Mouse (Mus musculus): ENCODE measurements at regions not wholly inside any gene's neighbourhood (a gene's known extent, or its start where the extent isn't known, plus 50 kb on each side); places are given as distances from the start of the nearest gene placed in this dataset.

DNA sequence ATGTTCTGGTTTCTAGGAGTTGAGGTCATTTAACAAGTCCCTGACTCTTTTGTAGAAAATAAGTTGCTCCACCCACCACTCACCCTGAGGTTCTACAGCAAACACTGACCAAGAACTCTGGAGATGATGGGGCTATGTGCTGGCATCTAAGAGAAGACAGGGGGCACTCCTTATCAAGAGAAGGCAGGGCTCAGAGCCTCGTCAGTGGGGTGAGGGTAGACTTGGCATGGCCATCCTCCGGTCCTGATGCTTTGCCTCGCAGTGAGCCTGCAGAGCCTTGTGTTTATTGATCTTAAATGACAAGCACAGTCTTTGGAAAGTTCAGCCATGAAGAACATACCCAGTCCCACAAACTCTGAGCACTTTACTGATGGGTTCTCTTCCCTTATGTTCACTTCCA lies 370.1 kb upstream of the 3110018I06Rik start:
- no peak for DNase-seq (ENCODE audit: low read depth)

DNA sequence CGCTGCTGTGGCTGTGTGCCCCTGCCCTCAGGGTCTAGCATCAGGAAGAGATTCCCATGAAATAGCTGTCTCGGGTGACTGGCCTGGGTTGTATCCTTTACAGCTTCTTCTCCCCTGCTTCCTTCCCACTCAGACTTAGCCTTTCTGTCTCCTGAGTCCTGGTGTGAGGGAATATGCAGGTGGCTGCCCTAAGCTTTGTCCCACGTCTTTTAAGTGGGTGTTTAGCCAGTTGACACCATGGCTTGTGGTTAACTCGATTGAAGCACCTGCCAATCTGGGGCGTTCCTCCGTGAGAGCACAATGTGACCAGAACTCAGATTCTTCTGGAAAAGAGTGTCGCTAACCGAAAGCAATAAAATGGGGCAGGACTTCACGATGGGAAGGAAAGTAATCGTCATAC lies 369.4 kb upstream of the 3110018I06Rik start:
- DNase-seq (ENCODE audit: low read depth) = no peak

DNA sequence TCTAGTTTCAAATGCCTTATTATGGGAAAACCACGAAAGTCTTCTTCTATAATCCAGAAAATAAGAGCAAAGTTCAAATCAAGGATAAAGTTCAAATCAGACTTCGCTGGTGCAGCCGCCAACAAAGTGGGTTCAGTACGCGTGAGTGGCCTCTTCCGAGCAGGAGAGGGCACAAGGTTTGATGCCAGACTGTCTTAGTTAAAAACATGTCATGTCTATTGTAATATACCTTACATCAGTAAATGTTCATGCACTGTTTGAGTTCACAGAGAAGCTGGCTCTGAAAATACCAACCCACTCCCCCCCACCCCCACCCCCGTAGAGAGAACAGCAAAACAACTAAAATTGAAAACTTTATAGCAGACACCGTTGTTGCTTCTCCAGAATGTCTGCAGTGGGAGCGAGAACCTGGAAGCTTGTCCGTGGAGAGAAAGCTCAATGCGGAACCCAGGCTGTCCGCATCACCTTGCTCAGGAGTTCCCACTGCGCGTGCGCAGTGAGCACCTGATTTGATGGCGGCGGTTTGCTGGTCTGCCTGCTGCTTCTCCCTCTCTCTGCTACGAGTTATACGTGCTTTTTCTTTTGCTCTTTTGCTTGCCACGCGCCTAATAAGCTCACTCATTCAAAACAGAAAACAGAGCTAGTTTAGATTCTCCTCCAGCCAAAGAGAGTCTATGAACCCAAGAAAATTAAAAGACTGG lies 367.8 kb upstream of the 3110018I06Rik start:
- DNase-seq (ENCODE audit: low read depth) = no peak

DNA sequence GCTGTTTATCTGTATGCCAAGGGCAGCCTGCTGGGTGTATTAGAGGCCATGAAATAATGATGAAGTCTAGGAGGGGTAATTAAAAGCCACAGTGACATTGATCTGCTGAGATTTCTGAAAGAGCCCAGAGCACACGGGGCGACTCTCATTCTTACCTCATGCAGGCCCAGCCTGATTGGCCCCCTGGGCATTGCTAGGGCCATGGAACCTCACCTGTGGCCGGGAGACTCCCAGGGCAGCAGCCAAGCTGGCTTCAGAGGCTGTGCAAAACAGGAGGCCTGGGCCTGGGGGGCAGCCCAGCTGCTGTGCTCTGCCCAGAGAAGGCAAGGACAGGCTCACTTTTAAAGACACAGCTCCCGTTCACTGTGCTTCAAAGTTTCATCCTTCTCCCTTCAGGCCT lies 366.4 kb upstream of the 3110018I06Rik start:
- no peak for DNase-seq (ENCODE audit: low read depth)

DNA sequence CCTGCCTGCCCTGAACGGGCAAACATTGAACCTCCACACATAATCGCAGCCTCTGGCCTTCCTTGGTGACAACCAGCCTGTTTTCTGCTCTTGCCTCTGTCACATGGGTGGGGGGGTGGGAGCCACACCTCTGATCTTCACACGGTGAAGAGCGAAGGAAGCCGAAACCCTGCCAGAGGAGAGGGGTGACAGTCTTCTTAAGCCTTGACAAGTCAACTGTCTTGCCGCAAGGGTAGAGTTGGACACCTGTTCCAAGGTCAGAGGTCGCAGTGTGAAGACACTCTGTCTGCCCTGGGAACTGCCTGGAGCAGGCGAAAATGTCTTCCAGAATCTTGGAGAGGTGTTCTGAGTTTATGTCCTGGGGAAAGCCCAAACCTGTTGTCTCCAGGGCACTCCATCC lies 364.8 kb upstream of the 3110018I06Rik start:
- no peak for DNase-seq (ENCODE audit: low read depth)

DNA sequence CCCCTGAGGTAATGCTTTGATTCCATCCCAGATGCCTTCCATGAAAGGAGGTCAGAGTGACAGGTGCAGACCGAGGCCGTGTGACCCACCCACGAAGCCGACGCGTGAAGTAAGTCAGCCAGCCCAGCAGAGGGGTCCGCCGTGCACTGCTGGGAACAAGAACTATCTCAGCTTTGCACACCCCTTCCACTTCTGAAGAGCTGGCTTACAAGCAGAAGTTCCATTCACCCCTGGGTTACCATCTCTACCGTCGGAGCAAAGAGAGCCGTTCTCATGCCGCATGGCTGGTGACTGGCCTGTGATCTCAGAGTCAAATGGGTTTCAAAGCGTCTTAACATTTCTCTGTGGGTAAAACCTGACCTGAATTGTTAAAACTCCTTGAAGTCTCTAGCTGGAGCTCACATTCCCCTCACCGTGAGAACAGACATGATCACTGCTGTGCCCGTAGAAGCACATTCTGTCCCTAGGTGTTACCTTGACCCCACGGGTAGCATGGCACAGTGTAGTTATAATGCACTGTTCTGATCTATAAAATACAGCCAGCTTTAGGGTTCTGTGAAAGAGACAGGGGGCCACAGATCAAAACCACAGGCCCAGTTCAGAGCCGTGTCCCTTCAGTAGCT lies 364.1 kb upstream of the 3110018I06Rik start:
- no peak for DNase-seq (ENCODE audit: low read depth)

DNA sequence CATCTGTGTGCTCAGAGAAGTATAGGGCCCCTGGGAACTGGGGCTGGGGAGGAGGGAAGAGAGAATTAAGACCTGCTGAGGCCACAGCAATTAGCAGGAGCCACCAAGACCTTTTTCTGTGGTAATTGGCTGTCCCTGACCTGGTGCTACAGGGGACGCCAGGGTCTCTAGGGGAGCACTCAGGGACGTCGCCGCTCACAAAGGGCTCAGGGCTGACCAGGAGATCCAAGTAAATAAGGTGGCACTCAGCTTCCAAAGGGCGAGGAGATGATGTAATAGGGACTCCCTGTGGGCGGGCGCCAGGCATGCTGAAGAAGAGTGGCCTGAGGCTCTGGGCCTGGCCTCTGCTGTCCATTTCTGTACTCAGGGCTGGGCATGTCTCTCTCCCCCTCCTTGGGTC lies 363.2 kb upstream of the 3110018I06Rik start:
- DNase-seq (ENCODE audit: low read depth) = no peak

DNA sequence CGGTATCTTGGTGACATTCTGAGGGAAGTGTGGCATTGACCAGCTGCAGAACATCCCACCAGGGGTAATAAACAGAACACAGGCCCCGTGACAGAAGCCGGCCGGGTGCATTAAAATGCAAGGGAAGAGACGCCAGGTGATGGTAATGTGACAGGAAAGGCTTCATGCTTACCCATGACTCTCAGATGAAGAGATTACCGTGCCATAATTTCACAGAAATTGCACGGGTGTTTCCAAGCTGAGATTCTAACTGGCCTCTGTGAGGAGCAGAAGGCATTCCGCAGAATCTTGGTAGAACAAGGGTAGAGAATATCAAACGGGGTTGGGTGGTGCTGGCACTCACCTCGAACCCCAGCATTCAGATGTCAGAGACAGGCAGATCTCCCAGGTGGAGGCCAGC lies 362.4 kb upstream of the 3110018I06Rik start:
- no peak for DNase-seq (ENCODE audit: low read depth)

DNA sequence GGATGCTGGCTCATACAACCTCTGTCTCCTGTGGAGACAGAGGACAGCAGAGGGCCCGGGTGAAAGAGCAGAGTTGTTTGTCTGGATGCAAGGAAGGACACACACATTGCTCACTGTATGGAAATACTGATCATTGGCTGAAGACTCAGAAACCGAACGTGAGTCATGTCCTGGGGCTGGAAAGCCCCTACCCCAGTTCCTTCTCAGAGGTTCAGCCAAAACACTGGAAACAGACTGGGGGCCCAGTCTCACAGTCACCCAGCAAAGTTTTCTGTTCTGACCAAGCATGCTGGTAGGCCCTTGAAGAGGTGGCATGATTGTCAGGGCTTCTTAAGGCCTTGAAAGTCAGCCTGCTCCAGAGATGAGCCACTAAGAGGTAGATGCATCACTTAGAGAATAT lies 360.8 kb upstream of the 3110018I06Rik start:
- no peak for DNase-seq (ENCODE audit: low read depth)

DNA sequence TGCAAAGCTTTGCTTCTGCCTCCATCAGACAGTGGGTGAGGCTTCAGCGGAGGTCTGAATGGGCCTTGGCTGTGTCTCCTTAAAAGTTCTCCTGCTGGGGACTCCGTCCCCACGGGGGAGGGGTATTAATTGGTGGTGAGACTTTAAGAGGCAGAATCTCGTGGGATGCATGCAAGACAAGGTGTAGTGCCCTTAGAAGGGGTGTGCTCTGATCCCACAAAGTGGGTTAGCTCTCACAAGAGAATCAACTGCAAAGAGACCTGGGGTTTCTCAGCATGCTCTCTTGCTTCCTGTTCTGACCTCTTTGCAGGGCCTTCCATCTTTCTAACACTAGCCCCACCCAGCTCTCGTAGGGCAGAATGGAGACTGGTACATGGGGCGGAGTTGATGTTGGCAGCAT lies 359.2 kb upstream of the 3110018I06Rik start:
- DNase-seq (ENCODE audit: low read depth) = no peak

DNA sequence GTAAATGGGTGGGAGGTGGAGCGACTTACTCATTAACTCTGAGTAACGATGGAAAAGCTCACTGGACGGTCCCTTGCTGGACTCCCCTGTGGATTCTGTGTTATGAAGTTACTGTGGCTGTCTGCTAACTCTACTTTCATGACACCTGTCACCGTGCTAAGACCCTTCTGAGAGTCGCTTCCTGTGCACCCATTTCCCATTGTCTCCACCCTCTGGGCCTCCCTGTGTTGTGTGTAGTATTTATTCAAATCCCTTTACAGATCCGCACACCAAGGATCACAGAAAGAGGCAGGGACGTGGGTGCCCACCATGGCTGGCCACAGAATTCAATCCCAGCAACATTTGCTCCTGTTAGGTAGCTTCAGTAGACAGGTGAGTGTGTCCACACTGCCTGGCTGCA lies 357.1 kb upstream of the 3110018I06Rik start:
- no peak for DNase-seq (ENCODE audit: low read depth)

DNA sequence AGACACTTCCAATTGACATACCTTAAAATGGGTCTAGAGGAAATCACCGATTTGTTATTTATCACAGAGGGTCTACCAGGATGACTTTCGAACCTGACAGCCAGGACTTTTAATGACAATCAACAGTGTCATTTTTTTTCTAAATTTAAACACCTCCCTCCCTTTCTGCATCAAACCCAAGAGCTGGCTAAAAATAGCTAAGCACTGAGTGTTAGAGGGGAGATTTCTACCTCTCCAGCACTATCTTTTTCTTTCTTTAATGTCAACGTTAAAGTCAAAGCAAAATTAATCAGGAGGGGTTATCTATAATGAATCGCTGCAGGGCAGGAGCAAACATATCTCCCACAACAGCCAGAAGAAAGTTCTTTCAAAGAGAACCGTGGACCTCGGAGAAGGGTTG lies 356.6 kb upstream of the 3110018I06Rik start:
- no peak for DNase-seq (ENCODE audit: low read depth)

DNA sequence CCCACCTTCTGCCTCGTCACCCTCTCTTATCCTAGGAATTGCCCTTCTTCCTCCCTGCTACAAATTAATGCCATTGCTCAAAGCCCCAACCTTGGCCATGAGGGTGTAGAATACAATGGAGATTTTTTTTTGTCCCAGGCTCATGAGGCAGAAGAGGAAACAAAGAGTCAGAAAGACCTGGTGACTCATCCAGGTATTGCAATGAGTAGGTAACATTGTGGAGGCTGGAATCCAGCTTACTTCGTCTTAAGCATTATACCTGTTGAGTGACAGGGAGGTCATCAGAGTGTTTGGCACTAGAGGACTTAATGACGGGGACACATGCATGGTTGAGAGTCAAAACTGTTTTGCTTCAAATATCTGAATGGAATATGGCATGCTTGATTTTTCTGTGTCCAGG lies 355.9 kb upstream of the 3110018I06Rik start:
- DNase-seq (ENCODE audit: low read depth) = no peak

DNA sequence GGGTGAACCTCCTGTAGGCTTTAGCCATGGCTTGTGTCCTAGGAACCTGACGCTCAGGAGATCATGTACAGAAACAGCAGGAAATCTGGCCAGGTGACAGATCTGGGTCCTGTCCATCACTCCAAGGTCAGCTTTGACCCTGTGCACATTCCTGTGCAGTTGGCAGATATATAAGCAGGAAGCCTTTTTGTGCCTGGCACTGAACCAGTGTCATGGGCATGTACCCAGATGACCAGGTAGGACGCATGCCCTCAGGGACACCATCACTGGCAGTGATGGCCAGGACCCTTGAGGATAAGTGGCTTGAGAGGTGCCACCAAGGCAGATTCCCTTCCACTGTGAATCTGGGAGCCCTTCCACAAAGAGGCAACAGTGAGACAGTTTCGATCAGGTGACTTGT lies 354.1 kb upstream of the 3110018I06Rik start:
- DNase-seq (ENCODE audit: low read depth) = no peak

DNA sequence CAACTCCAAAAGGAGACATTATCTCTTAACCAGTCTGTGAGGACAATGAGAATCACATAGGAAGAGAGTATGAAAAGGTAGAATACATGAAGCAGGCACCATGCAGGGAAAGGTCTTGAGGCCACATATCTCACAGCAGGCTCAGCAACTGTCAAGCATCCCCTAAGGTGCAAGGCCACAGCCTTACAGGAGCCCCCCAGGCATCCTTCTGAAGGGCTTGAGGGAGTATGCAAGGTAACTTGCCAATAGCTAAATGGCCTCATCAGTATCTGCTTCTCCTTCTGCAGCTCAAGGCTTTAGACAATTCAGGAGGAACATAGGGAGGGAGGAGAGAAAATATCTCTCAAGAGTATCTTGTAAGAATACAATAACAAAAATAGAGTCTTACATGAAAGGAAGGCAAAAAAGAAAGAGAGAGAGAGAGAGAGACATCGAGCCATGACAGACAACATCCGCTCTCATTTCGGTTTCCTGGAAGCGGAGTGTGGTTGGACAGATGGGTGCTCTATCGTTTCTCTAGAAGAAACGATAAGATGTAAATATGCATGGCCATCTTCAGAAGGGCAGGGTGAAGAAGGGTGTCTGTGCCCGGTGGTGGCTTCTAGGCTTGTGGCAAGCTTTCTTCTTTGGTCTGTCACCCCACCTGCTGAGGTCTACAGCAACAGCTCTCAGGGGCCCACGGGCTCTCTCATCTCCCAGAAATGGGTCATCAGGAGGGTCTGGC lies 349.6 kb upstream of the 3110018I06Rik start:
- DNase-seq (ENCODE audit: low read depth) = no peak

DNA sequence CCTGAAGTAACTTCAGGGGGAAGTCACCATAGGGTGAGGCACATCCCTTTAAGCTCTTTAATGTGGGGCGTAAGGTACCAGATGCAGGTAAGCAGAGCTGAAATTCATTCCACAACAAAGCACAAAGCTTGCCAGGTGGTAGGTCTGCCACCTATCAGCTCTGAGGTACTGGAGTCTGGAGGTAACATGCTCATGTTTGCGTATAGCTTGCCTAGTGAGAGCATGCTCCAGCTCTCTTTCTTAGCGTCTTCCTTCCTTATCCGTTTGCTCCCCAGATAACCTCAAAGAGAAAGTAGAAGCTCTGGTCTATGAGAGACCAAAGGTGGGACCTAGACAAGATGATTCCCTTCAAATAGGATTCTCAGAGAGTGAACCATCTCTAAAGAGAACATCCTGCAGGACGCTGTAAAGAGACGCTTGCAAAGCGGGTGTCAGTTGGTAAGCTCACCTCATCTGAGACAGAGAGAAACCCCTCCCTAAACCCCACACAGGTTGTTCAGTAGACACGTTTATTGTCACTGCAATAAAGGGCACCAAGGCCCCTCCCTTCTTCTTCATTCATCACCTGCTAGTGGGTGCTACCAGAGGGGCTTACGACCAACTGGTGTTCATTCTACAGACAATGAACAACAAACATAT lies 347.4 kb upstream of the 3110018I06Rik start:
- DNase-seq (ENCODE audit: low read depth) = no peak

DNA sequence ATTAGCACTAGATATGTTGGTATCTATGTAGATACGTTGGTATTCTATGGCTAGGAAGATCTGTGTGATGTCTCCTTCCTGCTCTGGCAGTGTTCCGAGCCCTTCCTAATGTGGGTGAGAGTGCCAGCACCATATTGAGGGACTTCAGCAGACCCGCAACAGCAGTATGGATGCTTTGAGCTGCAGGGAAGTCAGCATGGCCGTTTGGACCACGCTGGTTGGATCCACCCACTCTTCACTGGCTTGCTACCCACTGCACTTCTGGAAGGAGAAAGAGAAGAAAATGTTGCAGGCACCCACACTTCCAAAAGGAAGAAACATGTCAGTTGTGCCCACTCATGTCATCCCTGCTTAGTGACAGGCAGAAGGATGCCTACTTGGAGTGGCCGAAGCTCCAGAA lies 346.2 kb upstream of the 3110018I06Rik start:
- no peak for DNase-seq (ENCODE audit: low read depth)

DNA sequence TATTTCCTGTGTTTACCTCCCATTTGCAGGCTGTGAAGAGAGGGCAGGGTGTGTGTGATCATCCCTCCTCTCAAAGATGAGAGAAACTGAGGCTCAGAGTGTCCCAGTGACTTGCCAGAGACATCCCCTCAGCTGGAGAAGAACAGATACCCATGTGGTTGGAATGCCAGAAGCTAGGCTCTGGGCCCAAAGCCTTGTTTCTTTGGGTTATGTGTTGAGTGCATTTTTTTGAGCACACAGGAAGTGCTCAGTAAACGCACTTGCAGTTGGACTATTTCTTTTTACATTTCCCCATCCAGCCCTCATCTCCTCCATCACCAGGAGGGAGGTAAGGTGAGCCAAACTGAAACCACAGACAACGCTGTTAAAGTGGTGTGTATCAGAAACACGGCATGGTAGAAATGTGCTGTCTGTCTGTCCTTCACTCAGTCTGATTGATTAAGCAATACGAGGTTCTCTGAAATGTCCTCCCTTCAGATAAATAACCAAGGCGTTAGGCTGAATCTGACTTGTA lies 341.8 kb upstream of the 3110018I06Rik start:
- no peak for DNase-seq (ENCODE audit: low read depth)

DNA sequence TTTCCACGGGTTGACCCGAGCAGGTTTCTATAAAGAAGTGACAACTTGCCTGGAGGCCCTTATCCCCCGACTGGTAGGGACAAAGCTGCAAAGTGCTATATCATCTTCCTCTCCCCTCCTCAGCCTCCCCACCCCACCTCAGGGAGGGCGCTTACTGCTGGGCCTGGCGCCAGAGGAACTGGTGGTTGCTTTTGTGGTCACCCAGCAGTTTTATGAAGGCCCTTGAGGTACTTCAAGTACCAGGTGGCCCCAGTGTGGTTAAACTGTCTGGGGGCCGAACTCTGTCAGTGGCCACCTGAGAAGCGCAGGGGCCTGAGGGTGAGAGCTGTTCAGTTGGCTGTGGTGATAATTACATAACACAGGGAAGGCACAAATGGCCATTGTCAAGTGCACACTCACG lies 340.0 kb upstream of the 3110018I06Rik start:
- DNase-seq (ENCODE audit: low read depth) = no peak

DNA sequence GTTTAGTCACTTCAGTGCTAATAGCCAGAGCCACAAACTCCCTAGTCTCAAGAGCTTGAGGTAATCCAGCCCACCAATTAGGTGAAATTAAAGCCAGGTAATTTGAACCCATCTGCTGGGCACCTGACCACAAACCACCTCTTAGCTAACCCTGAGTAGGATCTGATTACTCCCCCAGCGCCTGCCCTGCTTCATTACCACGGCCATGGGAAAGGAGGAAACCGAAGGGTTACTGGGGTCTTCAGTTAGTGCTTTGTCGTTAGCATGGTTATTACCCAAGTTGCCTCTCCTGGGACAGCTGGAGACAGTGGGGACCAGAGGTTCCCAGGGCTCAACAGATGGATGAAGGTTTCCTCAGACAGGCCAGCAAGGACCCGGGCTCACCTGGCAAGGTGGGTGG lies 337.3 kb upstream of the 3110018I06Rik start:
- DNase-seq (ENCODE audit: low read depth) = no peak

DNA sequence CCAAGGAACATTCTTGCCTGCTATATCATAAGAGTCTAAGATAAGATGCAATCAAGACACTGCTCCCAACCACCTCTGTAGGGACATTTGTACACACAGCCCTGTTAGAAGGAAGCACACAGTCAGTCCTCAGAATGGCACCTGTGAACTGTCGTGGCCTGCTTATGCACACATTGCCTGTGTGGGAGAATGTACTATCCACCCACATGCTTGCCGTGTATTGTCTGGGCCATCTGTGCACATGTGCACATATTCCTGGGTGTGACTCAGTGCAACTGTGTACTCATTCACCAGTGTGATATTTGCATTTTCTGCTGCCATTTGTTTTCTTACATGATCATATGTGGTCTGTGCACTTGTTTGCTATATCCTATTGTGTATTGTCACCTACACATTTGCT lies 333.8 kb upstream of the 3110018I06Rik start:
- no peak for DNase-seq (ENCODE audit: low read depth)

DNA sequence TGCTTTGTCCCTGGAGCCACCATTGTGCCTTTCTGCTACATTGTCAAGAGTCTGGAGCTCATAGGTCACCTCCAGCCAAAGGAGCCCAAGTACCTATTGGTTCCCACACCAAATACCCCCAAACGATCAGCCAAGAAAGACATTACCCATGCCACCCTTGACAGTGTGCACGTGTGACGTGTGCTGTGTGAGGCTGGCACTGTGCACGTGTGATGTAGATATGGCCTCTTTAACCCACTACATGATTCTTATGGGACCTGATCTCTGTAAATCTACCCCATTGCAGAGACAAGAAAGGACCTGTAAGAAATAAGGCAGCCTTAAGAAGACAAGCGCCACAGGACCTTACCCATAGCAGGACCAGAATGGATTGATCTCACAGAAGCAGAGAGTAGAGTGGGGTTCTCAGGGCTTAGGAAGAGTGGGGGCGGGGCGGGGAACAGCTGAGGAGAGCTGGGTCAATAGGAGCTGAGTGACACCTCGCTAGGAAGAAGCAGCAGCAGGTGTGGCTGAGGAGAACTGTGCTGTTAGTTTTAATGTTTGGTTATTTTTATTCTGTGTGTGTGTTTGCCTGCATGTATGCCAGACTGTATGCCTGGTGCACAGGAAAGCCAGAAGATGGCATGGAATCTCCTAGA lies 331.5 kb upstream of the 3110018I06Rik start:
- DNase-seq (ENCODE audit: low read depth) = no peak
